ENCODE assay signal across 14 mouse cellular contexts in genomic region chr5:92599030-92599429, GRCm38 (mm10). TPM values are rescaled to one million over a fixed set of nuclear protein-coding genes. Genes with fewer than 3 reads are reported as not detected.
A peak's percentile ranks its signal among the peaks of the same experiment; 100 is the strongest.
DNase-seq lines count a peak whose midpoint lies in the region; ATAC-seq lines count a peak whose summit lies in the region.
"Had no signal": no experiment of that assay in that cellular context is flagged by ENCODE, and none has a peak within 500 bp of the region (broad histone marks: within the 10 kb centered on the region; RNA-seq: fewer than 3 reads in every experiment).

No protein-coding gene starts in this region.

- H3K4me2 ChIP-seq in midbrain, embryonic 14.5 days (ENCODE audit: low read length): no peak overlapping the region
- H3K4me2 ChIP-seq: heart, embryonic 13.5 days; midbrain, embryonic 12.5 days had no signal

- no peaks in the 10 kb centered on the region for H3K9me3 ChIP-seq in midbrain, embryonic 14.5 days (ENCODE audit: control insufficient read depth, low read length)
- H3K9me3 ChIP-seq: forebrain, embryonic 10.5 days; heart, embryonic 13.5 days; midbrain, embryonic 12.5 days had no signal

- no peak overlapping the region for H3K4me3 ChIP-seq in midbrain, embryonic 14.5 days (replicated peaks; ENCODE audit: low read depth, low read length)
- H3K4me3 ChIP-seq: forebrain, embryonic 10.5 days; heart, embryonic 13.5 days; midbrain, embryonic 12.5 days had no signal

- no peak for DNase-seq in frontal cortex, postnatal 10 days (ENCODE audit: low spot score in 2 of 2)
- DNase-seq in 3134 (ENCODE audit: extremely low read depth, insufficient read length, low spot score): peak; percentile 71
- peak; percentile 77 for DNase-seq in adrenal gland, postnatal 25 days
- DNase-seq in lung, postnatal 25 days (ENCODE audit: low spot score): peak; percentile 32
- no peak for DNase-seq in spleen, postnatal 36 days (ENCODE audit: low spot score in 2 of 2)
- DNase-seq in midbrain, embryonic 14.5 days: no peak
- DNase-seq: cerebellum, adult 9-11 months; kidney, adult 11 months had no signal

- no peaks in the 10 kb centered on the region for H3K27me3 ChIP-seq in midbrain, embryonic 14.5 days (ENCODE audit: control insufficient read depth, insufficient read depth, low read length)

- no peak overlapping the region for H3K9ac ChIP-seq in midbrain, embryonic 14.5 days (replicated peaks; ENCODE audit: low read length)
- H3K9ac ChIP-seq: heart, embryonic 13.5 days; midbrain, embryonic 12.5 days had no signal

- peak; percentile 65 for ATAC-seq in frontal cortex, adult (ENCODE audit: low TSS enrichment)
- no peak for ATAC-seq in inflammation-experienced regulatory T-cells, adult 6 months
- ATAC-seq in midbrain, embryonic 14.5 days (ENCODE audit: low FRiP score, low TSS enrichment): no peak

- H3K27ac ChIP-seq in midbrain, embryonic 14.5 days (replicated peaks; ENCODE audit: low read depth, low read length): no peak overlapping the region
- H3K27ac ChIP-seq: forebrain, embryonic 10.5 days; heart, embryonic 13.5 days; midbrain, embryonic 12.5 days had no signal

- no peaks in the 10 kb centered on the region for H3K36me3 ChIP-seq in midbrain, embryonic 14.5 days (ENCODE audit: control insufficient read depth, insufficient read depth, low read length)
- H3K36me3 ChIP-seq: forebrain, embryonic 10.5 days; heart, embryonic 13.5 days; midbrain, embryonic 12.5 days had no signal

- WGBS in midbrain, embryonic 14.5 days: 87% methylated on average over 10 of the region's 10 CpGs

- H3K4me1 ChIP-seq in midbrain, embryonic 14.5 days (ENCODE audit: control insufficient read depth, insufficient read depth, low read length): no peaks in the 10 kb centered on the region

RNA-seq across cellular contexts. Expression of gene Stbd1, which starts 3.8 kb away (rescaled TPM):
- total RNA-seq in adrenal gland, postnatal 25 days (2021): 4.9 and 5.4 TPM in 2 replicates
- 1 to 10 TPM in 1 of 3 experiments, not detected in 2; 1.2 TPM for polyA plus RNA-seq in inflammation-experienced regulatory T-cells, adult 6 months (2017; shearing (Covaris generic))
- polyA plus RNA-seq in midbrain, embryonic 14.5 days (2014; fragmentation: Nextera tagmentation; extraction: Ambion mirVana): 4.4 and 5.7 TPM in 2 replicates

RNA-seq across cellular contexts. Expression of gene Fam47e, which starts 44.2 kb away (rescaled TPM):
- total RNA-seq in adrenal gland, postnatal 25 days (2021): not detected in 2 replicates
- not detected for polyA plus RNA-seq in inflammation-experienced regulatory T-cells, adult 6 months (2017; shearing (Covaris generic))
- 0.34 and 0.85 TPM in 2 replicates for polyA plus RNA-seq in midbrain, embryonic 14.5 days (2014; fragmentation: Nextera tagmentation; extraction: Ambion mirVana)
- polyA plus RNA-seq: forebrain, embryonic 10.5 days; heart, embryonic 13.5 days; limb, embryonic 11.5 days; midbrain, embryonic 12.5 days had no signal

Comparison
In these comparisons a context has a peak if more than half of its experiments do, and no peak if none do; other contexts are left out.
1. DNase-seq: peak in 3134 (single experiment), adrenal gland, postnatal 25 days (single experiment) and lung, postnatal 25 days (single experiment); none in frontal cortex, postnatal 10 days (0 of 2), spleen, postnatal 36 days (0 of 2) and midbrain, embryonic 14.5 days (single experiment).